Mouse (Mus musculus): Measurements from ENCODE around the gene Il7r. TPM values are rescaled to one million over a fixed set of nuclear protein-coding genes. Genes with fewer than 3 reads are reported as not detected.

Il7r gene
- polyA plus RNA-seq, 1 experiment from 2014 or later: 0.86 TPM

- Histone ChIP-seq H3K27me3 (no peaks in the 10 kb centered on the region), H3K36me3 (no peaks in the 10 kb centered on the region), H3K27ac (no peak overlapping the region), H3K4me3 (no peak overlapping the region), H3K4me1 (no peaks in the 10 kb centered on the region), H3K4me2 (no peak overlapping the region), H3K9me3 (no peaks in the 10 kb centered on the region), H3K9ac (no peak overlapping the region)
- WGBS: 64% methylated on average over 3 of the region's 3 CpGs
- no peak for ATAC-seq (ENCODE audit: borderline replicate concordance, extremely low read depth, low FRiP score, low TSS enrichment)
These were observed 330 bp downstream of the Il7r start for GRCm38 (mm10) chr15:9529646-9530045.

GRCm38 (mm10) chr15:9528186-9528935, 1.6 kb downstream of the Il7r start:
- ATAC-seq (ENCODE audit: borderline replicate concordance, extremely low read depth, low FRiP score, low TSS enrichment): no peak
- Histone ChIP-seq H3K27me3 (no peaks in the 10 kb centered on the region), H3K4me3 (no peak overlapping the region), H3K27ac (no peak overlapping the region), H3K9me3 (no peaks in the 10 kb centered on the region), H3K4me1 (no peaks in the 10 kb centered on the region), H3K36me3 (no peaks in the 10 kb centered on the region), H3K4me2 (no peak overlapping the region), H3K9ac (no peak overlapping the region)
- WGBS: 69% methylated on average over 3 of the region's 3 CpGs

- no peak overlapping the region for H3K9ac ChIP-seq
- no peaks in the 10 kb centered on the region for H3K27me3 ChIP-seq
- H3K4me3 ChIP-seq: no peak overlapping the region
- no peaks in the 10 kb centered on the region for H3K9me3 ChIP-seq
- H3K4me1 ChIP-seq: no peaks in the 10 kb centered on the region
- no peaks in the 10 kb centered on the region for H3K36me3 ChIP-seq
- no peak overlapping the region for H3K27ac ChIP-seq
- no peak for ATAC-seq (ENCODE audit: borderline replicate concordance, extremely low read depth, low FRiP score, low TSS enrichment)
- H3K4me2 ChIP-seq: no peak overlapping the region
These were observed 3.6 kb downstream of the Il7r start for GRCm38 (mm10) chr15:9526412-9526811.

- no peaks in the 10 kb centered on the region for H3K4me1 ChIP-seq
- no peaks in the 10 kb centered on the region for H3K36me3 ChIP-seq
- WGBS: 45% methylated on average over 5 of the region's 5 CpGs
- no peak overlapping the region for H3K9ac ChIP-seq
- ATAC-seq (ENCODE audit: borderline replicate concordance, extremely low read depth, low FRiP score, low TSS enrichment): no peak
- H3K27me3 ChIP-seq: no peaks in the 10 kb centered on the region
- no peak overlapping the region for H3K4me2 ChIP-seq
- no peak overlapping the region for H3K4me3 ChIP-seq
- H3K27ac ChIP-seq: no peak overlapping the region
- H3K9me3 ChIP-seq: no peaks in the 10 kb centered on the region
These were observed 5.1 kb downstream of the Il7r start for GRCm38 (mm10) chr15:9524907-9525306.

- Histone ChIP-seq H3K27ac (no peak overlapping the region), H3K36me3 (no peaks in the 10 kb centered on the region), H3K9me3 (no peaks in the 10 kb centered on the region), H3K27me3 (no peaks in the 10 kb centered on the region), H3K9ac (no peak overlapping the region), H3K4me1 (no peaks in the 10 kb centered on the region), H3K4me3 (no peak overlapping the region), H3K4me2 (no peak overlapping the region)
- no peak for ATAC-seq (ENCODE audit: borderline replicate concordance, extremely low read depth, low FRiP score, low TSS enrichment)
- WGBS: 47% methylated on average over 5 of the region's 5 CpGs
These were observed 6.0 kb downstream of the Il7r start for GRCm38 (mm10) chr15:9523956-9524355.

GRCm38 (mm10) chr15:9523059-9523458, 6.9 kb downstream of the Il7r start:
- WGBS: 83% methylated on average over 3 of the region's 3 CpGs
- H3K4me3 ChIP-seq: no peak overlapping the region
- ATAC-seq (ENCODE audit: borderline replicate concordance, extremely low read depth, low FRiP score, low TSS enrichment): no peak
- no peak overlapping the region for H3K9ac ChIP-seq
- no peaks in the 10 kb centered on the region for H3K27me3 ChIP-seq
- no peaks in the 10 kb centered on the region for H3K9me3 ChIP-seq
- H3K4me1 ChIP-seq: no peaks in the 10 kb centered on the region
- H3K27ac ChIP-seq: no peak overlapping the region
- H3K36me3 ChIP-seq: no peaks in the 10 kb centered on the region
- no peak overlapping the region for H3K4me2 ChIP-seq

- H3K36me3 ChIP-seq: no peaks in the 10 kb centered on the region
- no peaks in the 10 kb centered on the region for H3K9me3 ChIP-seq
- no peak for ATAC-seq (ENCODE audit: borderline replicate concordance, extremely low read depth, low FRiP score, low TSS enrichment)
- no peaks in the 10 kb centered on the region for H3K4me1 ChIP-seq
- H3K9ac ChIP-seq: no peak overlapping the region
- H3K4me3 ChIP-seq: no peak overlapping the region
- 79% methylated on average over 3 of the region's 3 CpGs for WGBS
- no peak overlapping the region for H3K4me2 ChIP-seq
- no peak overlapping the region for H3K27ac ChIP-seq
- no peaks in the 10 kb centered on the region for H3K27me3 ChIP-seq
These were observed 37.9 kb downstream of the Il7r start for GRCm38 (mm10) chr15:9492077-9492476.

- no peak for ATAC-seq (ENCODE audit: borderline replicate concordance, extremely low read depth, low FRiP score, low TSS enrichment)
- H3K27me3 ChIP-seq: no peaks in the 10 kb centered on the region
- 83% methylated on average over 2 of the region's 2 CpGs for WGBS
These were observed 40.4 kb downstream of the Il7r start for GRCm38 (mm10) chr15:9489417-9490118.

GRCm38 (mm10) chr15:9473188-9473587, 56.8 kb downstream of the Il7r start:
- Histone ChIP-seq H3K9ac (no peak overlapping the region), H3K4me1 (no peaks in the 10 kb centered on the region), H3K27ac (no peak overlapping the region), H3K36me3 (no peaks in the 10 kb centered on the region), H3K27me3 (no peaks in the 10 kb centered on the region), H3K4me3 (no peak overlapping the region), H3K9me3 (no peaks in the 10 kb centered on the region), H3K4me2 (no peak overlapping the region)
- ATAC-seq (ENCODE audit: borderline replicate concordance, extremely low read depth, low FRiP score, low TSS enrichment): no peak
- 68% methylated on average over 1 of the region's 1 CpGs for WGBS

More at GRCm38 (mm10) chr15:9489417-9490118, 40.4 kb downstream of the Il7r start:
- Histone ChIP-seq H3K9ac (no peak overlapping the region), H3K4me1 (no peaks in the 10 kb centered on the region), H3K9me3 (no peaks in the 10 kb centered on the region), H3K4me3 (no peak overlapping the region), H3K4me2 (no peak overlapping the region), H3K27ac (no peak overlapping the region), H3K36me3 (no peaks in the 10 kb centered on the region)

GRCm38 (mm10) chr15:9472618-9473017, 57.4 kb downstream of the Il7r start:
- Histone ChIP-seq H3K4me1 (no peaks in the 10 kb centered on the region), H3K27ac (no peak overlapping the region), H3K4me2 (no peak overlapping the region), H3K9me3 (no peaks in the 10 kb centered on the region), H3K9ac (no peak overlapping the region), H3K27me3 (no peaks in the 10 kb centered on the region), H3K4me3 (no peak overlapping the region), H3K36me3 (no peaks in the 10 kb centered on the region)
- whole genome bisulfite sequencing: 49% methylated on average over 3 of the region's 3 CpGs
- ATAC-seq (ENCODE audit: borderline replicate concordance, extremely low read depth, low FRiP score, low TSS enrichment): no peak

GRCm38 (mm10) chr15:9472167-9472566, 57.8 kb downstream of the Il7r start:
- H3K4me2 ChIP-seq: no peak overlapping the region
- no peaks in the 10 kb centered on the region for H3K9me3 ChIP-seq
- no peaks in the 10 kb centered on the region for H3K4me1 ChIP-seq
- H3K36me3 ChIP-seq: no peaks in the 10 kb centered on the region
- H3K9ac ChIP-seq: no peak overlapping the region
- H3K27ac ChIP-seq: no peak overlapping the region
- ATAC-seq (ENCODE audit: borderline replicate concordance, extremely low read depth, low FRiP score, low TSS enrichment): no peak
- no peak overlapping the region for H3K4me3 ChIP-seq
- 27% methylated on average over 3 of the region's 3 CpGs for WGBS
- H3K27me3 ChIP-seq: no peaks in the 10 kb centered on the region

- Histone ChIP-seq H3K9ac (no peak overlapping the region), H3K36me3 (no peaks in the 10 kb centered on the region), H3K4me2 (no peak overlapping the region), H3K27ac (no peak overlapping the region), H3K27me3 (no peaks in the 10 kb centered on the region), H3K4me3 (no peak overlapping the region), H3K4me1 (no peaks in the 10 kb centered on the region), H3K9me3 (no peaks in the 10 kb centered on the region)
- WGBS: 71% methylated on average over 4 of the region's 4 CpGs
- no peak for ATAC-seq (ENCODE audit: borderline replicate concordance, extremely low read depth, low FRiP score, low TSS enrichment)
These were observed 58.8 kb downstream of the Il7r start for GRCm38 (mm10) chr15:9471053-9471685.
